Mouse (Mus musculus) lung, postnatal 0 days (tissue): ENCODE results near the gene Fat1. TPM values are rescaled to one million over a fixed set of nuclear protein-coding genes. Genes with fewer than 3 reads are reported as not detected.

Experiments
- ATAC-seq: fragments of 200-750 bp; cut with Nextera tagmentation; 2 replicates; pipeline ENCODE4 v1.8.0; 2017; ENCODE audit warnings: moderate library complexity
- DNase-seq: peaks from one replicate; pipeline ENCODE4 v3.0.0-alpha.2; 2016; ENCODE audit warnings: low spot score
- H3K27ac ChIP-seq: fragments of 300-500 bp; sonication (generic); 2 replicates; pipeline ENCODE4 v1.5.1; 2014; ENCODE audit warnings: antibody characterized with exemption, mild to moderate bottlenecking, low read length, mixed read lengths
- H3K27me3 ChIP-seq: fragments of 300-500 bp; sonication (generic); replicated peaks from 2 replicates; pipeline ENCODE4 v1.6.1; 2014; ENCODE audit warnings: low read length, mixed read lengths; ENCODE audit not compliant: insufficient read depth
- H3K36me3 ChIP-seq: fragments of 300-500 bp; sonication (generic); 2 replicates; pipeline ENCODE4 v1.6.1; 2014; ENCODE audit warnings: low read length, mixed read lengths; ENCODE audit not compliant: insufficient read depth
- H3K4me1 ChIP-seq: fragments of 300-500 bp; sonication (generic); 2 replicates; pipeline ENCODE4 v1.6.1; 2014; ENCODE audit warnings: antibody characterized with exemption, low read depth, low read length, mixed read lengths; ENCODE audit not compliant: insufficient read depth
- H3K4me2 ChIP-seq: fragments of 300-500 bp; sonication (generic); replicated peaks from 2 replicates; pipeline ENCODE4 v1.6.1; 2014; ENCODE audit warnings: low read depth, mild to moderate bottlenecking, low read length, moderate library complexity, mixed read lengths
- H3K4me3 ChIP-seq: fragments of 300-500 bp; sonication (generic); 2 replicates; pipeline ENCODE4 v1.5.1; 2014; ENCODE audit warnings: low read depth, low read length
- H3K9ac ChIP-seq: fragments of 300-500 bp; sonication (generic); replicated peaks from 2 replicates; pipeline ENCODE4 v1.6.1; 2014; ENCODE audit warnings: low read depth, mild to moderate bottlenecking
- H3K9me3 ChIP-seq: fragments of 300-500 bp; sonication (generic); 2 replicates; pipeline ENCODE4 v1.6.1; 2016; ENCODE audit warnings: low read length, mixed read lengths
- CTCF ChIP-seq: IDR thresholded peaks from 2 replicates; pipeline ENCODE4 v1.5.1; 2016; ENCODE audit warnings: antibody characterized with exemption, mild to moderate bottlenecking
- EP300 ChIP-seq: IDR thresholded peaks from 2 replicates; pipeline ENCODE4 v1.6.1; 2016; ENCODE audit warnings: antibody characterized with exemption, mild to moderate bottlenecking, control low read depth
- WGBS: fragments of 180-500 bp; shearing (Covaris S2); extraction: QIAGEN DNeasy Blood & Tissue Kit; methylation state at CpG from one replicate; pipeline ENCODE4 v1.1.7; 2014; 5-methylcytosine and 5-hydroxymethylcytosine counted together
- polyA plus RNA-seq: library from polyadenylated mRNA; unstranded; fragments of >200 nt; fragmentation: Nextera tagmentation; extraction: Ambion mirVana; gene quantifications from 2 replicates; pipeline ENCODE4 v1.2.1, GENCODE M21; 2015

The Fat1 gene
- polyA plus RNA-seq, 1 experiment from 2014 or later, result 7.3 TPM

GRCm38 (mm10) chr8:44960455-44960854, 25.2 kb downstream of the Fat1 start:
- Histone ChIP-seq H3K9me3 (no peaks in the 10 kb centered on the region), H3K27me3 (no peaks in the 10 kb centered on the region), H3K4me1 (no peaks in the 10 kb centered on the region), H3K9ac (no peak overlapping the region), H3K4me2 (no peak overlapping the region), H3K36me3 (no peaks in the 10 kb centered on the region), H3K4me3 (no peak overlapping the region), H3K27ac (no peak overlapping the region)
- DNase-seq (no peak), ATAC-seq (0 out of 2 replicates have a peak, but pooled peaks have one; percentile 42)
- WGBS, result 47% methylated on average over 10 of the region's 10 CpGs
- TF ChIP-seq EP300 (no peak), CTCF (no peak)

DNA sequence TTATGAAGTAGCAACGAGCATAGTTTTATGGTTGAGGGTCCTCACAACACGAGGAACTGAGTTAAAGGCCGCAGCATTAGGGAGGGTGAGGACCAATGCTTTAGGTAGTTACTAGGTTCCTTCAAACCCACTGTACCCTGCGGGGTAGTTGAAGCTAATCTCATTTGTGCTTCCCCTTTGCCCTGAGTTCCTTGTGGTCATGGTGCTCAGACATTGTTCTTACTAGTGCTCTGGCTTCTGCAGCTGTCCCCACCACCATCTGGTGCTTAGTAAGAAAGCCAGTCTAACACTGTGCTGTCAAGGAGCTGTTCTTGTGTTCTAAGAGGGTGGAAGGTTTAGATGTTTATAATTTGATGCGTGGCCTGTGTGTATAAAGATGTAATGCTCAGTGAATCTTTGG, 25.7 kb downstream of the Fat1 start:
- Histone ChIP-seq H3K4me1 (no peaks in the 10 kb centered on the region), H3K4me2 (no peak overlapping the region), H3K27me3 (no peaks in the 10 kb centered on the region), H3K36me3 (no peaks in the 10 kb centered on the region), H3K9ac (no peak overlapping the region), H3K4me3 (no peak overlapping the region), H3K27ac (no peak overlapping the region), H3K9me3 (no peaks in the 10 kb centered on the region)
- ATAC-seq (no peak), DNase-seq (no peak)
- TF ChIP-seq EP300 (no peak), CTCF (no peak)
- 69% methylated on average over 5 of the region's 5 CpGs for WGBS

DNA sequence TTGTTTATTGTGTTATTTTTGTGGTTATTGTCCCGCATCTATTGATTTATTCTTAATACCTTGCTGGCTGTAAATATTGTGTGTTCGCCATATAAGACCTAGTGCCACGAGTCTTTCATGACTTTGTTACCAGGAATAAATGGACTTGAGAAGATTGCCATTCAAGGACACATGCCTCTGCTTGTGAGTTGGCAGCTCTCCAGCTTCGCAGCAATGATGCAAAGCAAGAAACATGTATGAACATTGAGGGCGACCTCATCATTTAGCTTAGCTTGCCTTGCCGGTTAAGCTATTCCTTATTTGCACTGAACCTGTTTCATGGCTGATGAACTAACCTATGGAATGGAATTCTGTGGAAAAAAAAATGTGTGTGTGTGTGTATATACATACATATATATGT, 26.2 kb downstream of the Fat1 start:
- no peaks in the 10 kb centered on the region for H3K36me3 ChIP-seq
- H3K4me1 ChIP-seq, result no peaks in the 10 kb centered on the region
- WGBS, result 55% methylated on average over 6 of the region's 6 CpGs
- no peak overlapping the region for H3K4me3 ChIP-seq
- no peaks in the 10 kb centered on the region for H3K27me3 ChIP-seq
- DNase-seq, result no peak
- no peak overlapping the region for H3K4me2 ChIP-seq
- no peaks in the 10 kb centered on the region for H3K9me3 ChIP-seq
- TF ChIP-seq EP300, result no peak
- no peak overlapping the region for H3K27ac ChIP-seq
- H3K9ac ChIP-seq, result no peak overlapping the region
- no peak for ATAC-seq

- Histone ChIP-seq H3K36me3 (no peaks in the 10 kb centered on the region), H3K9me3 (no peaks in the 10 kb centered on the region), H3K27me3 (no peaks in the 10 kb centered on the region), H3K27ac (no peak overlapping the region), H3K4me3 (no peak overlapping the region), H3K4me2 (no peak overlapping the region), H3K9ac (no peak overlapping the region), H3K4me1 (no peaks in the 10 kb centered on the region)
- TF ChIP-seq EP300, result no peak
- TF ChIP-seq CTCF, result no peak
- 70% methylated on average over 12 of the region's 12 CpGs for WGBS
- DNase-seq (no peak), ATAC-seq (no peak)
Measured at GRCm38 (mm10) chr8:44962572-44963231, 27.5 kb downstream of the Fat1 start.

- Histone ChIP-seq H3K9ac (no peak overlapping the region), H3K27me3 (no peaks in the 10 kb centered on the region), H3K4me3 (no peak overlapping the region), H3K27ac (no peak overlapping the region), H3K4me2 (no peak overlapping the region), H3K36me3 (no peaks in the 10 kb centered on the region), H3K9me3 (no peaks in the 10 kb centered on the region), H3K4me1 (no peaks in the 10 kb centered on the region)
- 91% methylated on average over 8 of the region's 8 CpGs for WGBS
- ATAC-seq (no peak), DNase-seq (no peak)
- TF ChIP-seq EP300 (no peak), CTCF (no peak)
Measured at GRCm38 (mm10) chr8:44967521-44968039, 32.3 kb downstream of the Fat1 start.

- no peak overlapping the region for H3K27ac ChIP-seq
- H3K9ac ChIP-seq, result no peak overlapping the region
- H3K27me3 ChIP-seq, result no peaks in the 10 kb centered on the region
- DNase-seq (peak; percentile 42), ATAC-seq (no peak)
- TF ChIP-seq CTCF (no peak), EP300 (no peak)
- peaks cover 7% of the 10 kb centered on the region for H3K4me1 ChIP-seq
- H3K36me3 ChIP-seq, result no peaks in the 10 kb centered on the region
- 42% methylated on average over 12 of the region's 12 CpGs for WGBS
- no peaks in the 10 kb centered on the region for H3K9me3 ChIP-seq
- no peak overlapping the region for H3K4me2 ChIP-seq
- no peak overlapping the region for H3K4me3 ChIP-seq
Measured at GRCm38 (mm10) chr8:44970093-44970492, 34.8 kb downstream of the Fat1 start.
